Mouse (Mus musculus) granulocyte monocyte progenitor cell, adult 5-6 weeks (primary cell): ENCODE data around the gene Tmie. TPM values are rescaled to one million over a fixed set of nuclear protein-coding genes. Genes with fewer than 3 reads are reported as not detected.
A peak's percentile ranks its signal among the peaks of the same experiment; 100 is the strongest.
"Not testable (repeated sequence)": the region's sequence is repeated elsewhere in the genome, so short reads cannot be mapped to it uniquely, and the experiment has no call there.

Experiments used
- ATAC-seq: replicated peaks from 2 replicates; pipeline ENCODE4 v1.8.0; 2016; ENCODE audit warnings: mild to moderate bottlenecking, moderate TSS enrichment, inconsistent platforms; ENCODE audit not compliant: poor library complexity, severe bottlenecking
- total RNA-seq, 2 experiments: library from RNA; stranded (forward) in 1 of 2; stranded (reverse) in 1 of 2; fragments of 200-712, 200-1000 nt in 1 of 2; fragments of >200 nt in 1 of 2; fragmentation: Nextera tagmentation in 1 of 2; gene quantifications; 2 replicates each; pipeline ENCODE4 v1.2.3; 2014 to 2017

The Tmie gene
- total RNA-seq, 2 experiments from 2014 or later = not detected

- no peak for ATAC-seq
Measured at GRCm38 (mm10) chr9:110844206-110844605, 35.7 kb downstream of the Tmie start, which contains the start of gene Prss46. Gene Prss46 (plus strand): TSS chr9:110844506.

- peak; percentile 87 for ATAC-seq
Measured at GRCm38 (mm10) chr9:110841438-110841837, 38.5 kb downstream of the Tmie start.

- peak; percentile 52 for ATAC-seq
Measured at GRCm38 (mm10) chr9:110840905-110841304, 39.0 kb downstream of the Tmie start.

- no peak for ATAC-seq
Measured at GRCm38 (mm10) chr9:110836112-110836511, 43.8 kb downstream of the Tmie start.

- ATAC-seq = no peak
Measured at GRCm38 (mm10) chr9:110834961-110835360, 45.0 kb downstream of the Tmie start.

- ATAC-seq = no peak
Measured at GRCm38 (mm10) chr9:110834411-110834810, 45.5 kb downstream of the Tmie start, which contains the start of gene Prss45. Gene Prss45 (plus strand): TSS chr9:110834588.

- ATAC-seq = no peak
Measured at GRCm38 (mm10) chr9:110833021-110833420, 46.9 kb downstream of the Tmie start.

GRCm38 (mm10) chr9:110826390-110826789 lies 53.5 kb downstream of the Tmie start, which contains the start of gene Prss43:
Gene Prss43 (plus strand): TSS chr9:110826690.
- no peak for ATAC-seq

GRCm38 (mm10) chr9:110825832-110826231 lies 54.1 kb downstream of the Tmie start:
- peak; percentile 87 for ATAC-seq

GRCm38 (mm10) chr9:110825426-110825825 lies 54.5 kb downstream of the Tmie start:
- ATAC-seq = no peak

GRCm38 (mm10) chr9:110821436-110821835 lies 58.5 kb downstream of the Tmie start:
- no peak for ATAC-seq

- ATAC-seq = not testable (repeated sequence)
Measured at GRCm38 (mm10) chr9:110820546-110820945, 59.4 kb downstream of the Tmie start.

Other genes starting within 250 kb of the Tmie start
- gene Nbeal2, start 226.0 kb downstream of the Tmie start, total RNA-seq (2014; fragmentation: Nextera tagmentation) = 37.5 and 49.2 TPM in 2 replicates
- gene Nbeal2, start 226.0 kb downstream of the Tmie start, total RNA-seq (2017) = 11.0 and 13.9 TPM in 2 replicates
- gene Ccdc12, start 223.6 kb downstream of the Tmie start, total RNA-seq (2014; fragmentation: Nextera tagmentation) = 149 TPM in 2 replicates
- 98.5 and 104 TPM in 2 replicates for gene Ccdc12, start 223.6 kb downstream of the Tmie start, total RNA-seq (2017)
- not detected in 2 replicates for gene Myl3, start 138.3 kb downstream of the Tmie start, total RNA-seq (2014; fragmentation: Nextera tagmentation)
- gene Myl3, start 138.3 kb downstream of the Tmie start, total RNA-seq (2017) = not detected in 2 replicates
- gene Pth1r, start 133.0 kb downstream of the Tmie start, total RNA-seq (2014; fragmentation: Nextera tagmentation) = 1.2 TPM in 1 of 2 replicates, not detected in the other
- 0.10 and 2.5 TPM in 2 replicates for gene Pth1r, start 133.0 kb downstream of the Tmie start, total RNA-seq (2017)
- not detected in 2 replicates for gene Prss42, start 81.9 kb downstream of the Tmie start, total RNA-seq (2014; fragmentation: Nextera tagmentation)
- gene Prss42, start 81.9 kb downstream of the Tmie start, total RNA-seq (2017) = not detected in 2 replicates
- not detected in 2 replicates for gene Prss44, start 66.1 kb downstream of the Tmie start, total RNA-seq (2014; fragmentation: Nextera tagmentation)
- not detected in 2 replicates for gene Prss44, start 66.1 kb downstream of the Tmie start, total RNA-seq (2017)
- gene Prss43, start 53.4 kb downstream of the Tmie start, total RNA-seq (2014; fragmentation: Nextera tagmentation) = not detected in 2 replicates
- not detected in 2 replicates for gene Prss43, start 53.4 kb downstream of the Tmie start, total RNA-seq (2017)
- not detected in 2 replicates for gene Prss45, start 45.5 kb downstream of the Tmie start, total RNA-seq (2014; fragmentation: Nextera tagmentation)
- gene Prss45, start 45.5 kb downstream of the Tmie start, total RNA-seq (2017) = not detected in 2 replicates
- gene Prss46, start 35.6 kb downstream of the Tmie start, total RNA-seq (2014; fragmentation: Nextera tagmentation) = not detected in 2 replicates
- gene Prss46, start 35.6 kb downstream of the Tmie start, total RNA-seq (2017) = not detected in 2 replicates
- not detected in 2 replicates for gene Prss50, start 22.1 kb downstream of the Tmie start, total RNA-seq (2014; fragmentation: Nextera tagmentation)
- gene Prss50, start 22.1 kb downstream of the Tmie start, total RNA-seq (2017) = not detected in 2 replicates
- gene Als2cl, start 243 bp downstream of the Tmie start, total RNA-seq (2014; fragmentation: Nextera tagmentation) = 0.41 TPM in 1 of 2 replicates, not detected in the other
- 0.04 TPM in 1 of 2 replicates, not detected in the other for gene Als2cl, start 243 bp downstream of the Tmie start, total RNA-seq (2017)
- gene Fam240a, start 36.7 kb upstream of the Tmie start, total RNA-seq (2014; fragmentation: Nextera tagmentation) = not detected in 2 replicates
- not detected in 2 replicates for gene Fam240a, start 36.7 kb upstream of the Tmie start, total RNA-seq (2017)
- gene Tdgf1, start 66.0 kb upstream of the Tmie start, total RNA-seq (2014; fragmentation: Nextera tagmentation) = not detected in 2 replicates
- gene Tdgf1, start 66.0 kb upstream of the Tmie start, total RNA-seq (2017) = not detected in 2 replicates
- not detected in 2 replicates for gene Lrrc2, start 71.4 kb upstream of the Tmie start, total RNA-seq (2014; fragmentation: Nextera tagmentation)
- gene Lrrc2, start 71.4 kb upstream of the Tmie start, total RNA-seq (2017) = 0.21 TPM in 1 of 2 replicates, not detected in the other
- gene Rtp3, start 110.5 kb upstream of the Tmie start, total RNA-seq (2014; fragmentation: Nextera tagmentation) = not detected in 2 replicates
- not detected in 2 replicates for gene Rtp3, start 110.5 kb upstream of the Tmie start, total RNA-seq (2017)
- gene Ltf, start 139.2 kb upstream of the Tmie start, total RNA-seq (2014; fragmentation: Nextera tagmentation) = 32.3 TPM in 1 of 2 replicates, not detected in the other
- gene Ltf, start 139.2 kb upstream of the Tmie start, total RNA-seq (2017) = 99.6 and 152 TPM in 2 replicates
- 3.7 TPM in 1 of 2 replicates, not detected in the other for gene Ccrl2, start 177.4 kb upstream of the Tmie start, total RNA-seq (2014; fragmentation: Nextera tagmentation)
- 6.5 and 8.8 TPM in 2 replicates for gene Ccrl2, start 177.4 kb upstream of the Tmie start, total RNA-seq (2017)
- gene Lrrfip2, start 237.5 kb upstream of the Tmie start, total RNA-seq (2014; fragmentation: Nextera tagmentation) = 34.0 and 37.9 TPM in 2 replicates
- 75.1 and 86.0 TPM in 2 replicates for gene Lrrfip2, start 237.5 kb upstream of the Tmie start, total RNA-seq (2017)